Mouse (Mus musculus) liver, postnatal 0 days (tissue): ENCODE data around the gene Acsl1. TPM values are rescaled to one million over a fixed set of nuclear protein-coding genes. Genes with fewer than 3 reads are reported as not detected.
A peak's percentile ranks its signal among the peaks of the same experiment; 100 is the strongest.
"Not testable (repeated sequence)": the region's sequence is repeated elsewhere in the genome, so short reads cannot be mapped to it uniquely, and the experiment has no call there.

Experiments used
- ATAC-seq: fragments of 200-750 bp; cut with Nextera tagmentation; 2 replicates; pipeline ENCODE4 v1.8.0; 2017; ENCODE audit warnings: mild to moderate bottlenecking, moderate library complexity
- DNase-seq: peaks from one replicate; pipeline ENCODE4 v3.0.0-alpha.2; 2016
- H3K27ac ChIP-seq: fragments of 300-500 bp; sonication (generic); 2 replicates; pipeline ENCODE4 v1.5.1; 2014; ENCODE audit warnings: antibody characterized with exemption, moderate library complexity, mild to moderate bottlenecking, low read depth
- H3K27me3 ChIP-seq: fragments of 300-500 bp; sonication (generic); 2 replicates; pipeline ENCODE4 v1.6.1; 2014; ENCODE audit warnings: low read length, control low read depth, mixed read lengths; ENCODE audit not compliant: insufficient read depth
- H3K36me3 ChIP-seq: fragments of 300-500 bp; sonication (generic); replicated peaks from 2 replicates; pipeline ENCODE4 v1.6.1; 2014; ENCODE audit warnings: mild to moderate bottlenecking, control low read depth, low read length, moderate library complexity, mixed read lengths; ENCODE audit not compliant: insufficient read depth
- H3K4me1 ChIP-seq: fragments of 300-500 bp; sonication (generic); 2 replicates; pipeline ENCODE4 v1.6.1; 2014; ENCODE audit warnings: antibody characterized with exemption, mild to moderate bottlenecking, control low read depth; ENCODE audit not compliant: insufficient read depth
- H3K4me2 ChIP-seq: fragments of 300-500 bp; sonication (generic); 2 replicates; pipeline ENCODE4 v1.6.1; 2014; ENCODE audit warnings: low read depth, mild to moderate bottlenecking, low read length, moderate library complexity, mixed read lengths
- H3K4me3 ChIP-seq: fragments of 300-500 bp; sonication (generic); 2 replicates; pipeline ENCODE4 v1.5.1; 2014; ENCODE audit warnings: low read depth, low read length
- H3K9ac ChIP-seq: fragments of 300-500 bp; sonication (generic); replicated peaks from 2 replicates; pipeline ENCODE4 v1.6.1; 2014; ENCODE audit warnings: mild to moderate bottlenecking, moderate library complexity
- H3K9me3 ChIP-seq: fragments of 300-500 bp; sonication (generic); 2 replicates; pipeline ENCODE4 v1.6.1; 2016; ENCODE audit warnings: mild to moderate bottlenecking, control low read depth, low read length, mixed read lengths
- CTCF ChIP-seq: sonication (generic); IDR thresholded peaks from 2 replicates; pipeline ENCODE4 v1.5.1; 2016; ENCODE audit warnings: antibody characterized with exemption, low read depth
- EP300 ChIP-seq: IDR thresholded peaks from 2 replicates; pipeline ENCODE4 v1.6.1; 2016; ENCODE audit warnings: antibody characterized with exemption, low read depth, mild to moderate bottlenecking
- WGBS: fragments of 180-500 bp; shearing (Covaris S2); extraction: QIAGEN DNeasy Blood & Tissue Kit; methylation state at CpG from one replicate; pipeline ENCODE4 v1.1.7; 2014; ENCODE audit not compliant: insufficient replicate concordance; 5-methylcytosine and 5-hydroxymethylcytosine counted together
- polyA plus RNA-seq: library from polyadenylated mRNA; unstranded; fragments of >200 nt; fragmentation: Nextera tagmentation; extraction: Ambion mirVana; gene quantifications from 2 replicates; pipeline ENCODE4 v1.2.1, GENCODE M21; 2015

The Acsl1 gene
- polyA plus RNA-seq, 1 experiment from 2014 or later, result 466 TPM

DNA sequence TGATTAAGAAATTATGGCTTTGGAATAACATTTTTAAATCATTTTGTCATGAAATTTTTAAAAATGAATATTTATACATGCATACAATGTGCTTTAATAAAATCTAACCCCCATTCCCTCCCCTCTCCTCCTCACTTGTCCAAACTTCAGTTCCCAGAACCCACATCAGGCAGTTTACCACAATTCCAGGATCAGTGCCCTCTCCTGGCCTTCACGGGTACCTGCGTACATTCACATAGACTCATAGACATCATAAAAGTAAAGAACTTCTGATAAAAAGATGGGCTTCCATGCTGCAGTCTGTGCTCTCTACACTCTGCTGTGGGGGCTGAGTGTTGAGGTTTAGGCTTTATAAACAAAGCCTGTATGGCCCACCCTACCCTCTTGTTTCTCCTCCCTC lies 98.1 kb downstream of the Acsl1 start:
- 76% methylated on average over 2 of the region's 2 CpGs for WGBS
- H3K4me3 ChIP-seq, result no peak overlapping the region
- peaks cover 22% of the 10 kb centered on the region for H3K36me3 ChIP-seq
- ATAC-seq, result no peak
- no peaks in the 10 kb centered on the region for H3K27me3 ChIP-seq
- no peak overlapping the region for H3K9ac ChIP-seq
- H3K27ac ChIP-seq, result no peak overlapping the region
- no peaks in the 10 kb centered on the region for H3K9me3 ChIP-seq
- TF ChIP-seq EP300, result no peak
- peak; percentile 48 for TF ChIP-seq CTCF
- DNase-seq, result no peak
- H3K4me2 ChIP-seq, result no peak overlapping the region
- no peaks in the 10 kb centered on the region for H3K4me1 ChIP-seq

DNA sequence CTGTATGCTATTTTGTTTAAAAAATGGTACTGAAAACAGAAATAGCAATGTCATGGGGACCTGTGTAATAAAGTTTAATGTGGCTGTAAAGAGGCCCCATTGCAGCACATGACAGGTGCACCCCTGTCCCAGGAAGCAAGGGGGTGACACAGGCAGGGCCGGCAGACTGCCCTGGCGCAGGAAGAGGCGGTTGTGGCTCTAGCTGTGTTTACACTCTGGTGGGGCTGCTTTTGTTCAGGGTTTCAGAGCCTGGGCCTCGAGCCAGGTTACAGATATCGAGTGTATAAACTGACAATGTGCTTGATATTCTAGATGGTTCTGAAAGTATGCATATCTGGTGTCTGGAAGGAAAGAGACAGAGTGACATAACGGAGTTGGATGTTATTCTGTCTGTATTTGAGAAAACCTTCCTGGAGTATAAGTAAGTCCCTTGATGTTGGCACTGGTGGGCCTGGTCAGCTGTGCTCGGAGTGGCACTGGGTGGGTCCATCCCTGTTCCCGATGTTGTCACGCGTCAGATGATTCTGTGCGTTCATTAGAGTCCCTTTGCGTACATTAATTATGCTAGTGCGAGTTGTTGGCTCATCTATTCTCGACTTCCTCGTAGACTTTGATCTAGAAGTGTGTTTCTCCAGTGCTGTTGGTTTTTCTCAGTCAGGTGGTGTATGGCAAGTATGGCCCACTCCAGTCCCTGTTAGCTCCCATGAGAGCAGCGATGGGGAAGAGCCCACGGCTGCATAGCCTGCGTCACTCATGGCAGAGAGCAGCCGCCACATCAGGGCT lies 99.0 kb downstream of the Acsl1 start:
- no peak for DNase-seq
- 85% methylated on average over 19 of the region's 19 CpGs for WGBS

DNA sequence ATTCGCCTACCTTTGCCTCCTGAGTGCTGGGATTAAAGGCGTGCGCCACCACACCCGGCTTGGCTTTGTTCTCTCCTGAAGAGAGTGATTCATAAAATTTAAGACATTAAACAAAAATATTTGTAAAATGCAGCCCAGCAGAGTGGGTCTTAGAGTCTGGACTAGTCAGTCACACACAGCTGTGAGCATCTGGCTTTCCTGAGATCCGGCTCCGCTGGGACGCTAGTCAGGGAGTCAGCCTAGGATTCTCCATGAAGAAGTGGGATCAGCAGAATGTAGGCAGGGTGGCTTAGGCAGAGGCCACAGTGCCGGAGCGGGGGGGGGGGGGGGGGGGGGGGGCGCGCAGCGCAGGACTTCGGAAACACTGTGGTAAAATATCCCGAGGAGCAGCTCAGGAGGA lies 99.8 kb downstream of the Acsl1 start:
- Histone ChIP-seq H3K9ac (no peak overlapping the region), H3K27me3 (no peaks in the 10 kb centered on the region), H3K4me1 (no peaks in the 10 kb centered on the region), H3K4me3 (no peak overlapping the region), H3K27ac (no peak overlapping the region), H3K36me3 (peaks cover 24% of the 10 kb centered on the region), H3K4me2 (no peak overlapping the region), H3K9me3 (no peaks in the 10 kb centered on the region)
- 92% methylated on average over 8 of the region's 14 CpGs for WGBS
- DNase-seq, result no peak
- no peak for ATAC-seq
- TF ChIP-seq EP300 (no peak), CTCF (no peak)

More for the DNA sequence above, 99.0 kb downstream of the Acsl1 start:
- Histone ChIP-seq H3K4me2 (no peak overlapping the region), H3K4me1 (no peaks in the 10 kb centered on the region), H3K9me3 (no peaks in the 10 kb centered on the region), H3K36me3 (peaks cover 25% of the 10 kb centered on the region), H3K27ac (no peak overlapping the region), H3K4me3 (no peak overlapping the region), H3K27me3 (no peaks in the 10 kb centered on the region), H3K9ac (no peak overlapping the region)
- TF ChIP-seq EP300 (no peak), CTCF (no peak)
- no peak for ATAC-seq

DNA sequence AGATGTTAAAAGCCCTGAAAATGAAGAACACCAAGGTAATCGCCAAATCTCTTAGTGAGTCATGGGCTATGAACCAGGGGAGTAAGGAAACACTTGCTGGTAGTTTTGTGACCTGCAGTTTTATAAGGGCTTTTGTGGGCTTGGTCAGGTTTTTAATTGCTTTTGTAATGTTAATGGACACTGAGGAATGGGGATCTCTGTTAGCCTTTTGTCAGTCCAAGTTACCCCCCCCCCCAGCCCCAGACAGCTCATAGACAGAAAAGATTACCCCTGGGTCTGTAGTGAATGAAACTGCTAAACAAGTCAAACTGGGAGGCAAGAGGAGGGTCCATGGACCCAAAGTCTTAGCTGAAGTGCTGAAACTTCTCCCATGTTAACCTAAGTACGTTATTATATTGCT lies 102.6 kb downstream of the Acsl1 start:
- Histone ChIP-seq H3K4me3 (no peak overlapping the region), H3K36me3 (peaks cover 44% of the 10 kb centered on the region), H3K9me3 (no peaks in the 10 kb centered on the region), H3K4me1 (no peaks in the 10 kb centered on the region), H3K4me2 (no peak overlapping the region), H3K27me3 (no peaks in the 10 kb centered on the region), H3K27ac (no peak overlapping the region), H3K9ac (no peak overlapping the region)
- ATAC-seq, result no peak
- DNase-seq, result no peak
- TF ChIP-seq EP300, result no peak
- no peak for TF ChIP-seq CTCF
- 90% methylated on average over 2 of the region's 2 CpGs for WGBS

DNA sequence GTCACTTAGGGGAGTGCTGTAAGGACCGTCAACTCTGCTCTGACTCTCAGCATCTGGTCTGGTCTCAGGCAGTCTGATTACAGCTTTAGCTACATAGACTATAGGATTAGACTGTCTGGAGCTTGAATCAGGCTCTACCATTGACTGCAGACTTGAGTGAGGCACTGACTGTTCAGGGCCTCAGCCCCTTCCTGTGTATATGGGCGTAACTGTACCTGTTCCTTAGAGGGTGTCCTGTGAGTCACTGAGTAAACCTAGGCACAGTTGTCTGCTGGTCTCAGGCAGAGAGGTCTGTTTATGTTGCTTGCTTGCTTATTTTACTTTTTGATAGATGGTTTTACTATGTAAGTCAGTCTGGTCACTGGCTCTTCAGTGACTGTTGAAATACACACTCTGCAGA lies 103.1 kb downstream of the Acsl1 start:
- no peaks in the 10 kb centered on the region for H3K27me3 ChIP-seq
- 92% methylated on average over 2 of the region's 2 CpGs for WGBS
- H3K9ac ChIP-seq, result no peak overlapping the region
- DNase-seq (no peak), ATAC-seq (no peak)
- no peak overlapping the region for H3K4me3 ChIP-seq
- no peak overlapping the region for H3K27ac ChIP-seq
- no peaks in the 10 kb centered on the region for H3K4me1 ChIP-seq
- no peak overlapping the region for H3K4me2 ChIP-seq
- TF ChIP-seq EP300 (no peak), CTCF (no peak)
- H3K36me3 ChIP-seq, result peaks cover 49% of the 10 kb centered on the region
- H3K9me3 ChIP-seq, result no peaks in the 10 kb centered on the region

DNA sequence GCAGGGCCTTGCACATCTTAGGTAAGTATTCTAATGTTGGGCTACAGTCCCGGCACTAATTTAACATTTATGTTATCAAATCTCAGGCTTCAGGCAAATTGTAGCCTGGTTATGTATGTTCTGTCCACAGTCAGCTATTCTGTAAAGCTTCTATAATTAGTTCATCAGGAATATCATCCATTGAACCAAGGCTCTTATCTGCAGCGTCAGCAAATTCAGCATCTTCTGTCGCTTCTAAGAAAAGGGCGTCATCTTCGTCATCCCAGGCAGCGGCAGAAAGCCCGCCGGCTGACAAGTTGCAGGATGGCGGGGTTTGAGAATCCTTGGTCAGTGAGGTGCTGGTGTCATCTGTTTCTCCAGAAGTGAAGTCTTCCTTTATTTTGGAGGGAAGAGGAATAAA lies 108.0 kb downstream of the Acsl1 start:
- no peak overlapping the region for H3K27ac ChIP-seq
- peaks cover 74% of the 10 kb centered on the region for H3K36me3 ChIP-seq
- 93% methylated on average over 9 of the region's 9 CpGs for WGBS
- TF ChIP-seq CTCF (no peak), EP300 (no peak)
- no peak for ATAC-seq
- H3K9ac ChIP-seq, result no peak overlapping the region
- no peaks in the 10 kb centered on the region for H3K9me3 ChIP-seq
- no peak for DNase-seq
- no peaks in the 10 kb centered on the region for H3K27me3 ChIP-seq
- H3K4me1 ChIP-seq, result no peaks in the 10 kb centered on the region
- H3K4me3 ChIP-seq, result no peak overlapping the region
- no peak overlapping the region for H3K4me2 ChIP-seq

DNA sequence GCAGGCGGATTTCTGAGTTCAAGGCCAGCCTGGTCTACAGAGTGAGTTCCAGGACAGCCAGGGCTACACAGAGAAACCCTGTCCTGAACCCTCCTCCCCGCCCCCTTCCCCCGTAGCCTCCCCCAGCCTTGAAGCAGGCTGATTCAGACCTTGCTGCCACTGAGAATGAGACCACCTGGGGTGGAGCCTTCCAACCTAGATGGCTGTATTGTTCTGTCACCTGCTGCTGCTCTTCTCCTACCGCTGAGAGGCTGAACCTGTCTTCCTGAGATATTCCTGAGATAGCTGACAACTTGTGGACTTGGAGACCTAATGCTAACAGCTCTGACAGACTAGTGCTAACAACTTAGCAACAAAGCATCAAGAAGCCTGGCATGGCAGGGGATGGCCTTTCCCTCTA lies 113.5 kb downstream of the Acsl1 start:
- DNase-seq, H3K4me2 ChIP-seq, H3K27me3 ChIP-seq, ATAC-seq, H3K4me1 ChIP-seq, H3K4me3 ChIP-seq, H3K27ac ChIP-seq, H3K9me3 ChIP-seq, H3K9ac ChIP-seq: not testable (repeated sequence)
- WGBS, result 69% methylated on average over 4 of the region's 4 CpGs
- H3K36me3 ChIP-seq, result peaks cover 33% of the 10 kb centered on the region
